Mouse (Mus musculus) C2C12 (cell line): ENCODE measurements around the gene Plekha4.

Source experiments
- CTCF ChIP-seq: IDR thresholded peaks from one replicate; pipeline ENCODE4 v1.5.1; 2011; ENCODE audit not compliant: control insufficient read depth, insufficient read depth, insufficient read length
- FOSL1 ChIP-seq: IDR thresholded peaks from one replicate; pipeline ENCODE4 v1.8.0; 2011; ENCODE audit warnings: mild to moderate bottlenecking, low read length; ENCODE audit not compliant: poor library complexity, insufficient read depth, severe bottlenecking
- MAX ChIP-seq: IDR thresholded peaks from one replicate; pipeline ENCODE4 v1.6.1; 2011; ENCODE audit warnings: mild to moderate bottlenecking, control low read depth
- MYOD1 ChIP-seq: IDR thresholded peaks from one replicate; pipeline ENCODE4 v1.6.1; 2011; ENCODE audit warnings: low read depth; ENCODE audit not compliant: control insufficient read depth, insufficient read length
- MYOG ChIP-seq: IDR thresholded peaks from one replicate; pipeline ENCODE4 v1.6.1; 2011; ENCODE audit not compliant: control insufficient read depth, insufficient read length; ENCODE audit errors: extremely low read depth
- USF1 ChIP-seq: IDR thresholded peaks from one replicate; pipeline ENCODE4 v1.6.1; 2011; ENCODE audit warnings: low read depth, mild to moderate bottlenecking, control low read depth, moderate library complexity

DNA sequence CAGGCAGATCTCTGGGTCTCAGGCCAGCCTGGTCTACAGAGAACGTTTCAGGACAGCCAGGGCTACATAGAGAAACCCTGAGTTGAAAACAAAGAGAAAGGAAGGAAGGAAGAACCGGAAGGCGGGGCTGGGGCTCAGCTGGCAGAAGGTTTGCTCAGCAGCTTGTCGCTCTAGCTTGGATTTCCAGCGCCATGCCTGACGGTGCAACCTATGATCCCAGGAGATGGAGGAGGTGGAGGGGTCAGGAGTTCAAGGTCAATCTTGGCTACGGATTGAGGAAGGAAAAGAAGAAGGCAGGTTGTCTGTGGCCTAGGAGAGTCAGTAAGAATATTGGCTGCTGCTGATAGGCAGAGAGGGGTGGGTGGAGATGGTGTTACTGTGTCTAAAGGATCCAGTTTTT lies 34.1 kb downstream of the Plekha4 start:
- no peak for TF ChIP-seq CTCF
- no peak for TF ChIP-seq MYOG
- no peak for TF ChIP-seq MAX
- TF ChIP-seq USF1: no peak
- no peak for TF ChIP-seq MYOD1
- no peak for TF ChIP-seq FOSL1
